8 mouse cellular contexts compared by ENCODE assay signal in the genomic region with DNA sequence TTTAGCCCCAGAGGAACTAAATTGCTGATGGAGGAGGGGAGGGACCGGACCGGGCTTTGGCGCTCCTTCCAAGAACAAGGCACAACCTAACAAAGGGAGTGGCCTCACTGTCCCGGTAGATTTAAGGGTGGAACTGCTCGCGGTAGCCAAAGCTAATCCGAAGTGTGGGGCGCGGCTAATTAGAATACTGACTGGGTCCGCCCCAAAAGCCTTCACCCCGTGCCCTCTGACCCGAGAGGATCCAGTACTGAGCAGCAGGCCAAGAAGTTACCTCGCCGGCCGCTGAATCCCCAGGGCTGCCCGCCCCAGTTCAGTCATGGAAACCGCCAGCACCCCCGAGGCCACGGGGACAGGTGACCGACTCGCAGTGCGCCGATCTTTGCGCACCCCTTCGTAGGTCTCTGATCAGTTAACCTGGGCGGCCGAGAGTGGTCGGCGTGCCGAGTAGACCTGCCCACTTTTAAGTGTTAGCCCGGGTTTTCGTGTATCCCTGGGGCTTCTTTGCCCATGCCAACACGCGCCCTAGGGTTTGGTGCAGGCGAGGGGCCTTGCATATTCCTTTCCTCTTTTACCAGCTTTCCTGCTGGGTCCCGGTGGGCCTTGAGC. TPM values are rescaled to one million over a fixed set of nuclear protein-coding genes. Genes with fewer than 3 reads are reported as not detected.
A peak's percentile ranks its signal among the peaks of the same experiment; 100 is the strongest.
DNase-seq lines count a peak whose midpoint lies in the region; ATAC-seq and TF ChIP-seq lines count a peak whose summit lies in the region.

A gene (plus strand): TSS at position 244 of the 606 bp plus-strand sequence.

- intact Hi-C loops in heart, postnatal 14 days (cut with DNase I): loop anchor here (2.0 kb wide), 1 partner anchor 57 kb away; a partner anchor contains a TSS

- TF ChIP-seq POLR2A in thymus, adult 2 months (IDR thresholded peaks at IDR 0.05; ENCODE audit: control insufficient read depth, extremely low read depth, insufficient read depth, low read length, poor library complexity): no peak; the same call in none of the 2 replicates

- under 1% methylated on average over 36 of the region's 36 CpGs for WGBS in forebrain, embryonic 13.5 days
- WGBS in liver, postnatal 0 days (ENCODE audit: insufficient replicate concordance): under 1% methylated on average over 36 of the region's 36 CpGs
- under 1% methylated on average over 36 of the region's 36 CpGs for WGBS in neural tube, embryonic 13.5 days
- under 1% methylated on average over 36 of the region's 36 CpGs for WGBS in thymus, adult 2 months

- no peak for TF ChIP-seq CTCF in liver, postnatal 0 days (IDR thresholded peaks at IDR 0.05; ENCODE audit: low read depth)
- TF ChIP-seq CTCF in thymus, adult 2 months (IDR thresholded peaks at IDR 0.05; ENCODE audit: borderline replicate concordance, control insufficient read depth, extremely low read depth, insufficient read depth, low read length, poor library complexity): no peak

- ATAC-seq in forebrain, embryonic 13.5 days: peak; percentile 68
- peak; percentile 87 for ATAC-seq in liver, postnatal 0 days
- peak; percentile 59 for ATAC-seq in neural tube, embryonic 13.5 days (ENCODE audit: low read depth)

- H3K4me1 ChIP-seq in forebrain, embryonic 13.5 days: peaks cover 41% of the 10 kb centered on the region
- H3K4me1 ChIP-seq in liver, postnatal 0 days (ENCODE audit: insufficient read depth): peaks cover 27% of the 10 kb centered on the region
- peaks cover 45% of the 10 kb centered on the region for H3K4me1 ChIP-seq in neural tube, embryonic 13.5 days (replicated peaks)
- H3K4me1 ChIP-seq in thymus, adult 2 months (replicated peaks; ENCODE audit: control insufficient read depth, insufficient read depth, low read length): peaks cover 10% of the 10 kb centered on the region

- no peak for TF ChIP-seq EP300 in liver, postnatal 0 days (IDR thresholded peaks at IDR 0.05; ENCODE audit: low read depth)

- H3K36me3 ChIP-seq in forebrain, embryonic 13.5 days (ENCODE audit: poor library complexity, severe bottlenecking): peaks cover 3% of the 10 kb centered on the region
- H3K36me3 ChIP-seq in liver, postnatal 0 days (replicated peaks; ENCODE audit: insufficient read depth, low read length): no peaks in the 10 kb centered on the region
- peaks cover 3% of the 10 kb centered on the region; the same call in 1 of the 2 replicates for H3K36me3 ChIP-seq in neural tube, embryonic 13.5 days
- peaks cover 5% of the 10 kb centered on the region; the same call in 1 of the 2 replicates for H3K36me3 ChIP-seq in thymus, adult 2 months (ENCODE audit: control insufficient read depth, insufficient read depth, low read length)

- peak; percentile 96 for DNase-seq in ES-CJ7 (ENCODE audit: low read depth, low spot score)
- DNase-seq in c-Kit-positive CD71-positive TER-119-negative erythroid progenitor cells, embryonic 14.5 days (ENCODE audit: low read depth): peak; percentile 85
- peak; percentile 71 for DNase-seq in heart, postnatal 14 days
- DNase-seq in layer of hippocampus, adult 11-12 months (ENCODE audit: low spot score): peak; percentile 46
- DNase-seq in liver, postnatal 0 days: peak; percentile 86
- peak; percentile 67 for DNase-seq in thymus, adult 2 months

- H3K9ac ChIP-seq in forebrain, embryonic 13.5 days: peak within 1 kb of the TSS; percentile 85
- peak within 1 kb of the TSS; percentile 73 for H3K9ac ChIP-seq in liver, postnatal 0 days (replicated peaks)
- H3K9ac ChIP-seq in neural tube, embryonic 13.5 days: peak within 1 kb of the TSS; percentile 90

- no peaks in the 10 kb centered on the region for H3K9me3 ChIP-seq in forebrain, embryonic 13.5 days (replicated peaks)
- H3K9me3 ChIP-seq in liver, postnatal 0 days (ENCODE audit: low read length): no peaks in the 10 kb centered on the region
- no peaks in the 10 kb centered on the region for H3K9me3 ChIP-seq in neural tube, embryonic 13.5 days

- peak within 1 kb of the TSS; percentile 93 for H3K27ac ChIP-seq in forebrain, embryonic 13.5 days
- peak within 1 kb of the TSS; percentile 91 for H3K27ac ChIP-seq in liver, postnatal 0 days (ENCODE audit: low read depth)
- peak within 1 kb of the TSS; percentile 93 for H3K27ac ChIP-seq in neural tube, embryonic 13.5 days (replicated peaks)
- peak within 1 kb of the TSS; percentile 99 for H3K27ac ChIP-seq in thymus, adult 2 months (ENCODE audit: control insufficient read depth, insufficient read depth, low read length)

- peaks cover 37% of the 10 kb centered on the region for H3K27me3 ChIP-seq in forebrain, embryonic 13.5 days
- peaks cover 6% of the 10 kb centered on the region; the same call in 1 of the 2 replicates for H3K27me3 ChIP-seq in liver, postnatal 0 days (ENCODE audit: insufficient read depth, low read length)
- peaks cover 38% of the 10 kb centered on the region for H3K27me3 ChIP-seq in neural tube, embryonic 13.5 days
- no peaks in the 10 kb centered on the region for H3K27me3 ChIP-seq in thymus, adult 2 months (ENCODE audit: control insufficient read depth, insufficient read depth, low read length)

- H3K4me2 ChIP-seq in forebrain, embryonic 13.5 days: peak within 1 kb of the TSS; percentile 86
- H3K4me2 ChIP-seq in liver, postnatal 0 days (ENCODE audit: low read depth, low read length): peak within 1 kb of the TSS; percentile 79
- peak within 1 kb of the TSS; percentile 96 for H3K4me2 ChIP-seq in neural tube, embryonic 13.5 days

- H3K4me3 ChIP-seq in forebrain, embryonic 13.5 days: peak within 1 kb of the TSS; percentile 75
- H3K4me3 ChIP-seq in liver, postnatal 0 days (ENCODE audit: low read depth, low read length): peak within 1 kb of the TSS; percentile 78
- peak within 1 kb of the TSS; percentile 66 for H3K4me3 ChIP-seq in neural tube, embryonic 13.5 days
- H3K4me3 ChIP-seq in thymus, adult 2 months (ENCODE audit: control insufficient read depth, insufficient read depth, low read length): peak within 1 kb of the TSS; percentile 88

RNA-seq across cellular contexts. Expression of the gene that starts here (rescaled TPM):
- polyA plus RNA-seq in forebrain, embryonic 13.5 days (2015; fragmentation: Nextera tagmentation; extraction: Ambion mirVana): 49.6 and 50.2 TPM in 2 replicates
- total RNA-seq in heart, postnatal 14 days (2021): 1 to 10 TPM; 8.5 to 9.0 TPM
- polyA plus RNA-seq in liver, postnatal 0 days (2015; fragmentation: Nextera tagmentation; extraction: Ambion mirVana): 14.9 and 17.8 TPM in 2 replicates
- polyA plus RNA-seq in neural tube, embryonic 13.5 days (2015; fragmentation: Nextera tagmentation; extraction: Ambion mirVana): 44.1 and 46.6 TPM in 2 replicates
- 70.0 and 74.9 TPM in 2 replicates for polyA plus RNA-seq in thymus, adult 2 months (2012; rRNA removed)

Comparison
In these comparisons a context has a peak if more than half of its experiments do, and no peak if none do; other contexts are left out.
1. Peak in every context shown above with its lines: DNase-seq, ATAC-seq, H3K4me3 ChIP-seq and H3K27ac ChIP-seq.
2. DNase-seq: peak in every context shown above with its lines; median percentile 96 in ES-CJ7; 86 in liver, postnatal 0 days; 85 in c-Kit-positive CD71-positive TER-119-negative erythroid progenitor cells, embryonic 14.5 days; 71 in heart, postnatal 14 days; 67 in thymus, adult 2 months; 46 in layer of hippocampus, adult 11-12 months.